Mouse (Mus musculus) testis, adult 2 months (tissue): ENCODE measurements at regions not wholly inside any gene's neighbourhood (a gene's known extent, or its start where the extent isn't known, plus 50 kb on each side); places are given as distances from the start of the nearest gene placed in this dataset.

ENCODE experiments used
- CTCF ChIP-seq: fragments of 200-500 bp; IDR thresholded peaks from 2 replicates; pipeline ENCODE4 v1.5.1; 2012; ENCODE audit warnings: low read depth, mild to moderate bottlenecking, inconsistent platforms, low read length, moderate library complexity; ENCODE audit not compliant: control insufficient read depth, insufficient read depth, insufficient replicate concordance
- POLR2A ChIP-seq: fragments of 200-500 bp; IDR thresholded peaks from 2 replicates; pipeline ENCODE4 v1.6.1; 2012; ENCODE audit warnings: low read depth, mild to moderate bottlenecking, inconsistent platforms, low read length, moderate library complexity; ENCODE audit not compliant: control insufficient read depth

DNA sequence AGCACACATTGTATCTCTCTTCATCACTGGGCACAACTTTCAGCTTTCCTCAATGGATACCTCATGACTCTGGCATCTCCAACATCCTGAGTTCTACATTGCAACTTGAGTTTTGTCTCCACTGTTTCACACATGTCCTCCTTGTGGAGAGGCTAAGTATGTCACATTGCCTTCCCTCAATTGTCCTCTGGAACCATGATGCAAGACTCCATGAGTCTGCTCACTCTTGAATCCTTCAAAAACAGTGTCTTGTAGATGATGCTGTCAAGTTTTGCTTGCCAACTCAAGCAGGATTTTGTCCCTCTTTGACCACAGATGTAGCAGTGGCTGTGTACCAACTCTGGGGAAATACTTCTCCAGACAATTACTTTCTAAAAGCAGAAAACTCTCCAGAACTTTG, 79.4 kb upstream of the Gm21897 start:
- TF ChIP-seq CTCF (no peak), POLR2A (no peak)
